Mouse (Mus musculus): ENCODE results near the gene Pex11a. TPM values are rescaled to one million over a fixed set of nuclear protein-coding genes. Genes with fewer than 3 reads are reported as not detected.

The Pex11a gene
- polyA plus RNA-seq, 1 experiment from 2014 or later = 12.7 TPM

- Histone ChIP-seq H3K9me3 (replicated peaks; ENCODE audit: control insufficient read depth, low read length, poor library complexity, severe bottlenecking) (no peaks in the 10 kb centered on the region), H3K4me1 (ENCODE audit: control insufficient read depth, insufficient read depth, low read length) (no peaks in the 10 kb centered on the region), H3K4me2 (ENCODE audit: low read length) (no peak overlapping the region), H3K9ac (ENCODE audit: low read depth, low read length) (no peak overlapping the region), H3K27ac (ENCODE audit: low read length) (no peak overlapping the region), H3K27me3 (ENCODE audit: control insufficient read depth, insufficient read depth, low read depth, low read length) (no peaks in the 10 kb centered on the region), H3K36me3 (ENCODE audit: control insufficient read depth, insufficient read depth, low read length) (no peaks in the 10 kb centered on the region), H3K4me3 (ENCODE audit: low read depth, low read length) (no peak overlapping the region)
- WGBS = 86% methylated on average over 8 of the region's 8 CpGs
- ATAC-seq = no peak
Measured at GRCm38 (mm10) chr7:79696495-79696894, 46.4 kb downstream of the Pex11a start.

Other genes with a start within 250 kb of the Pex11a start
- 2.3 and 4.3 TPM in 2 replicates for gene Rhcg, start 125.5 kb downstream of the Pex11a start, polyA plus RNA-seq (2015; fragmentation: Nextera tagmentation; extraction: Ambion mirVana)
- gene Ticrr, start 82.9 kb downstream of the Pex11a start, polyA plus RNA-seq (2015; fragmentation: Nextera tagmentation; extraction: Ambion mirVana) = 0.87 and 0.92 TPM in 2 replicates
- 1.3 and 1.9 TPM in 2 replicates for gene Kif7, start 27.4 kb downstream of the Pex11a start, polyA plus RNA-seq (2015; fragmentation: Nextera tagmentation; extraction: Ambion mirVana)
- gene Plin1, start 10.2 kb downstream of the Pex11a start, polyA plus RNA-seq (2015; fragmentation: Nextera tagmentation; extraction: Ambion mirVana) = 0.22 and 0.24 TPM in 2 replicates
- 0.33 and 0.50 TPM in 2 replicates for gene Wdr93, start within 50 bp of the Pex11a start, polyA plus RNA-seq (2015; fragmentation: Nextera tagmentation; extraction: Ambion mirVana)
- 0.16 and 0.29 TPM in 2 replicates for gene Mesp1, start 50.7 kb upstream of the Pex11a start, polyA plus RNA-seq (2015; fragmentation: Nextera tagmentation; extraction: Ambion mirVana)
- 0.97 and 1.4 TPM in 2 replicates for gene Mesp2, start 67.6 kb upstream of the Pex11a start, polyA plus RNA-seq (2015; fragmentation: Nextera tagmentation; extraction: Ambion mirVana)
- gene Anpep, start 117.9 kb upstream of the Pex11a start, polyA plus RNA-seq (2015; fragmentation: Nextera tagmentation; extraction: Ambion mirVana) = 3.2 and 3.4 TPM in 2 replicates
- 49.7 and 54.6 TPM in 2 replicates for gene Ap3s2, start 177.5 kb upstream of the Pex11a start, polyA plus RNA-seq (2015; fragmentation: Nextera tagmentation; extraction: Ambion mirVana)
- 17.6 and 21.2 TPM in 2 replicates for gene Arpin, start 192.2 kb upstream of the Pex11a start, polyA plus RNA-seq (2015; fragmentation: Nextera tagmentation; extraction: Ambion mirVana)